Mouse (Mus musculus): ENCODE measurements at regions not wholly inside any gene's neighbourhood (a gene's known extent, or its start where the extent isn't known, plus 50 kb on each side); places are given as distances from the start of the nearest gene placed in this dataset.

DNA sequence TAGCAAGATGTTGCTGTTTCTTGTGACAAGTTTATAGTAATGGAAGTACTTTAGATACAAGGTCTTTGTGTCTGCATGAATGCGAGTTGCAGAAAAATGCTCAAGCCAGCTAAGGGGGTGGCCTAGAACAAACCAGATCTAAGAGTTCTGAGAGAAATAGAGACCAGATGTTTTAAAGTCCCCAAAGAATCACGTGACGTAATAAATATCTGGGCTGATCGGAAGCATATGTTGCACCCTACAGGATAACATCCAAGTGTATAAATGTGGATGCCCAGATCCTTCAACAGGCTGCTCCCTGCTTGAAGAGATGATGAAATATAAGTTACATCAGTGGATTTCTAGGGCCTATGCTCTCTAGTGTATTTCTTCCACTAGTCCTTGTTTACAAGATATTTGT is 77.7 kb upstream of the Lpar1 start:
- Histone ChIP-seq H3K79me2 (ENCODE audit: control insufficient read depth, insufficient read depth, low read length, poor library complexity) (no peaks in the 10 kb centered on the region), H3K4me3 (ENCODE audit: control insufficient read depth in 1 of 2, insufficient read depth in 1 of 2, low read depth in 2 of 2, low read length in 2 of 2) (no peak overlapping the region), H3K9me3 (replicated peaks; ENCODE audit: insufficient read depth, low read length) (no peaks in the 10 kb centered on the region), H3K27me3 (ENCODE audit: control insufficient read depth in 1 of 2, insufficient read depth in 2 of 2, low read length in 2 of 2) (no peaks in the 10 kb centered on the region; a peak in 1 of 4 replicates), H3K27ac (ENCODE audit: control insufficient read depth, low read depth, low read length) (no peak overlapping the region), H3K36me3 (ENCODE audit: control insufficient read depth in 1 of 2, insufficient read depth in 2 of 2, low read length in 2 of 2) (no peaks in the 10 kb centered on the region), H3K4me1 (ENCODE audit: control insufficient read depth in 1 of 2, insufficient read depth in 2 of 2, low read length in 2 of 2) (no peaks in the 10 kb centered on the region), H3K9ac (ENCODE audit: control insufficient read depth, low read depth, low read length, poor library complexity, severe bottlenecking) (no peak overlapping the region)
- TF ChIP-seq MAZ (IDR thresholded peaks at IDR 0.05; ENCODE audit: low read depth, low read length), result no peak
- TF ChIP-seq EP300 (IDR thresholded peaks at IDR 0.05; ENCODE audit: low read depth in 1 of 2, low read length in 2 of 2), result no peak
- TF ChIP-seq USF2 (IDR thresholded peaks at IDR 0.05; ENCODE audit: borderline replicate concordance in 1 of 2, insufficient read depth in 1 of 2, low read depth in 1 of 2, low read length in 2 of 2), result no peak
- TF ChIP-seq CTCF (IDR thresholded peaks at IDR 0.05 in 2 of 3, conservative IDR thresholded peaks at IDR 0.05 in 1 of 3; ENCODE audit: control insufficient read depth in 1 of 3, insufficient read depth in 1 of 3, low read depth in 2 of 3, low read length in 3 of 3, poor library complexity in 1 of 3, severe bottlenecking in 1 of 3), result no peak
- TF ChIP-seq TCF12 (IDR thresholded peaks at IDR 0.05; ENCODE audit: low read depth, low read length), result no peak
- no peak for TF ChIP-seq HCFC1 (IDR thresholded peaks at IDR 0.05; ENCODE audit: low read depth, low read length)
- no peak for TF ChIP-seq MXI1 (IDR thresholded peaks at IDR 0.05; ENCODE audit: low read depth, low read length)
- no peak for TF ChIP-seq E2F4 (IDR thresholded peaks at IDR 0.05; ENCODE audit: borderline replicate concordance, low read depth, low read length)
- no peak for TF ChIP-seq MAX (IDR thresholded peaks at IDR 0.05; ENCODE audit: low read length)
- no peak for TF ChIP-seq CHD1 (IDR thresholded peaks at IDR 0.05; ENCODE audit: low read depth, low read length)
- no peak for TF ChIP-seq RAD21 (IDR thresholded peaks at IDR 0.05; ENCODE audit: low read depth, low read length)
- no peak for TF ChIP-seq MYC (IDR thresholded peaks at IDR 0.05; ENCODE audit: low read depth, low read length)
- no peak for TF ChIP-seq MAFK (IDR thresholded peaks at IDR 0.05; ENCODE audit: borderline replicate concordance, low read depth, low read length)
- TF ChIP-seq BHLHE40 (IDR thresholded peaks at IDR 0.05; ENCODE audit: borderline replicate concordance, low read depth, low read length), result no peak
- TF ChIP-seq ETS1 (IDR thresholded peaks at IDR 0.05; ENCODE audit: low read depth, low read length), result no peak
- no peak for TF ChIP-seq TBP (IDR thresholded peaks at IDR 0.05; ENCODE audit: low read depth, low read length)
- no peak for TF ChIP-seq MEF2A (IDR thresholded peaks at IDR 0.05; ENCODE audit: extremely low read depth, insufficient replicate concordance, low read depth, low read length, poor library complexity, severe bottlenecking)
- TF ChIP-seq ZC3H11A (IDR thresholded peaks at IDR 0.05; ENCODE audit: low read depth, low read length), result no peak
- DNase-seq (ENCODE audit: low read depth, low spot score), result no peak

DNA sequence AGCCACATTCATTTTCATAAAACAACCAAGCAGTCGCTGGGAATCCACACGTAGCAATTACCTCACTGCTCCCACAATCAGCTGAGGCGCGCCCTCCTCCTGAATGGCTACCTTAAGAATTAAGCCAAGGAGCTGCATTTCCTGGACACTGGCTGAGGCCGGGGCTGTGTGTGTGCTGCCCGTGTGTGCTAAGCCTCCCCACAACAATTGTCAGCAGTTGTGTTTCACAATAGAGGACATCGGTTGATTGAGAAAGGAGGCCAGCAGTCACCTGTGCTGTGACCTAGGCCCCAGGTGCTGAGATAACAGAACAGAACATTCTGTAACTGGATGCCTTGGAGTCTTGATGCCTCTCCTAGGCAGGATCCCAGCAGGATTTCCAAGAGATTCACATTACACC is 73.3 kb upstream of the Lpar1 start:
- Histone ChIP-seq H3K36me3 (ENCODE audit: control insufficient read depth in 1 of 2, insufficient read depth in 2 of 2, low read length in 2 of 2) (no peaks in the 10 kb centered on the region), H3K4me3 (ENCODE audit: control insufficient read depth in 1 of 2, insufficient read depth in 1 of 2, low read depth in 2 of 2, low read length in 2 of 2) (no peak overlapping the region), H3K27me3 (ENCODE audit: control insufficient read depth in 1 of 2, insufficient read depth in 2 of 2, low read length in 2 of 2) (no peaks in the 10 kb centered on the region; a peak in 1 of 4 replicates), H3K4me1 (ENCODE audit: control insufficient read depth in 1 of 2, insufficient read depth in 2 of 2, low read length in 2 of 2) (no peaks in the 10 kb centered on the region), H3K9ac (ENCODE audit: control insufficient read depth, low read depth, low read length, poor library complexity, severe bottlenecking) (no peak overlapping the region), H3K9me3 (replicated peaks; ENCODE audit: insufficient read depth, low read length) (no peaks in the 10 kb centered on the region), H3K27ac (ENCODE audit: control insufficient read depth, low read depth, low read length) (no peak overlapping the region), H3K79me2 (ENCODE audit: control insufficient read depth, insufficient read depth, low read length, poor library complexity) (no peaks in the 10 kb centered on the region)
- DNase-seq (ENCODE audit: low read depth, low spot score), result no peak
- no peak for TF ChIP-seq MYB (IDR thresholded peaks at IDR 0.05; ENCODE audit: low read depth, low read length)
- TF ChIP-seq ZMIZ1 (IDR thresholded peaks at IDR 0.05; ENCODE audit: low read depth, low read length), result no peak
- no peak for TF ChIP-seq POLR2AphosphoS5 (IDR thresholded peaks at IDR 0.05; ENCODE audit: borderline replicate concordance, low read depth, low read length)
- no peak for TF ChIP-seq POLR2AphosphoS2 (IDR thresholded peaks at IDR 0.05; ENCODE audit: low read length)
- no peak for TF ChIP-seq JUND (IDR thresholded peaks at IDR 0.05; ENCODE audit: low read depth, low read length)
- no peak for TF ChIP-seq KAT2A (conservative IDR thresholded peaks at IDR 0.05; ENCODE audit: low read depth, low read length)
- no peak for TF ChIP-seq POLR2A (IDR thresholded peaks at IDR 0.05; ENCODE audit: control insufficient read depth in 1 of 2, insufficient read depth in 1 of 2, low read depth in 1 of 2, low read length in 2 of 2, poor library complexity in 1 of 2)
- TF ChIP-seq TBP (IDR thresholded peaks at IDR 0.05; ENCODE audit: low read depth, low read length), result no peak
- TF ChIP-seq RCOR1 (IDR thresholded peaks at IDR 0.05; ENCODE audit: low read depth, low read length), result no peak
- no peak for TF ChIP-seq USF1 (IDR thresholded peaks at IDR 0.05; ENCODE audit: low read depth, low read length)
- no peak for TF ChIP-seq MYC (IDR thresholded peaks at IDR 0.05; ENCODE audit: low read depth, low read length)
- TF ChIP-seq GATA1 (IDR thresholded peaks at IDR 0.05; ENCODE audit: low read depth, low read length), result no peak
- no peak for TF ChIP-seq MXI1 (IDR thresholded peaks at IDR 0.05; ENCODE audit: low read depth, low read length)
- no peak for TF ChIP-seq MAZ (IDR thresholded peaks at IDR 0.05; ENCODE audit: low read depth, low read length)
- TF ChIP-seq SMC3 (IDR thresholded peaks at IDR 0.05; ENCODE audit: low read depth, low read length), result no peak
- TF ChIP-seq MAX (IDR thresholded peaks at IDR 0.05; ENCODE audit: low read length), result no peak
- no peak for TF ChIP-seq MEF2A (IDR thresholded peaks at IDR 0.05; ENCODE audit: extremely low read depth, insufficient replicate concordance, low read depth, low read length, poor library complexity, severe bottlenecking)
- no peak for TF ChIP-seq ZC3H11A (IDR thresholded peaks at IDR 0.05; ENCODE audit: low read depth, low read length)
- no peak for TF ChIP-seq NELFE (IDR thresholded peaks at IDR 0.05; ENCODE audit: low read depth, low read length)

Data from MEL (cell line).